Mouse (Mus musculus) kidney, postnatal 36 days (tissue): Measurements from ENCODE around the gene Mocs2.

Experiments used
- DNase-seq, 2 experiments: peaks; one replicate each; pipeline ENCODE4 v3.0.0; 2021 to 2022; ENCODE audit warnings: mixed read lengths in 2 of 2

Gene Mocs2

GRCm38 (mm10) chr13:114817751-114818360 is at the start of gene Mocs2:
Mocs2 (plus strand) TSS chr13:114818236.
- DNase-seq = peak; percentile 95 to 99

GRCm38 (mm10) chr13:114791511-114791910 is 26.5 kb upstream of the Mocs2 start:
- peak; percentile 8 to 51 for DNase-seq

GRCm38 (mm10) chr13:114793250-114794030 is 24.6 kb upstream of the Mocs2 start:
- peak; percentile 51 to 77 for DNase-seq

DNA sequence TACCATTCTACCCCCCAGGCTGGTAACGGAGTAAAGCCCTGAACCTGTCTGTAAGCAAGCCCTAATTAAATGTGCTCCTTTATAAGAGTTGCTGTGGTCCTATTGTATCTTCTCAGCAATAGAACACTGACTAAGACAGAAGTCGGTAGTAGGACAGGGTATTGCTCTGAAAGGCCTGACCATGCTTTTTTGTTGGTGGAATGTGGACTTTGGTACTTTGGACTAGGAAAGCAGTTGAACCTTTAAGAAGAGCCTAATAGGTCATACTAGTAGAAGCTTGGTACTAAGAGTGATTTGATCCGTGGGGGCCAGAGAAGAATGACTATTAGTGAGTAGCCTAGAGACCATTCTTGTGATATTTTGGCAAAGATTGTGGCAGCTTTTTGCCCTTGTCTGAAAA is 16.2 kb upstream of the Mocs2 start:
- DNase-seq = peak; percentile 12 to 68

- DNase-seq = no peak
These were observed 15.1 kb upstream of the Mocs2 start for GRCm38 (mm10) chr13:114802971-114803370.

- no peak for DNase-seq
These were observed 8.3 kb upstream of the Mocs2 start for GRCm38 (mm10) chr13:114809624-114810210.

DNA sequence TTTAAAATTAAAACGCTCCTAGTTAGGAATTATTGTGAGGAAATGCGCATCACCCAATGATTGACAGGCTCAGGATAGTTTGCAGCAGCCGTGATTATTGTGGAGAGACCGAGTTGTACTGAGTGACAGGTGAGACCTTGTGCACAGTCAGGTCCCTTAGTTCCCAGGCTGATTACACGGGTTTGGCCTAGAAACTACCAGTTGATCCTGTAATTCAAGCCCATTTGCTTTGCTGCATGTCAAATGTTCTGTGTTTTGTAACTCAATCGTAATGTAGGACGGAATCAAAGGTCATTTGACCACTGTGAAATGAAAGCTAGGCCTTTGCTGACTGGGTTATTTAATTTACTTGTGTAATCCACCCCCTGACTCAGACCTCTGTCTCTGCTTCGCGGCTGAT is 477 bp downstream of the Mocs2 start:
- peak; percentile 29 to 75 for DNase-seq

DNA sequence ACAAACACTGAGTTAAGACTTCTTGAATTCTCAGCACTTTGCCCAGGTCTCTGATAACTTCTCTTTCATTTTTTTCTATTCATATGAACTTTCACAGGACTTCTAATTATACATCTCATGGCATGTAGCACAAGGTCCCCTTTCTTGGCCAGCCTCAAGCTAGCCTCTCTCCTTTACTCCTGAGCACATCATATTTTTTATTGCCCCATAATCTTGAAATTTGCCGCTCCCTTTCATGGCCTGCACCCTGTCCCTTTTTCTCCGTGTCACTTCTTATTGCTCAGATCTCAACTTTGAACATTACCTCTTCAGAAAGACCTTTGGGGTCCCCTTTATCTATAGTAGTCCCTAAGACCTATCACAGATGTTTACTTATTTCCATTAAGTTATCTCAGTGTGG is 4.8 kb downstream of the Mocs2 start:
- no peak for DNase-seq

DNA sequence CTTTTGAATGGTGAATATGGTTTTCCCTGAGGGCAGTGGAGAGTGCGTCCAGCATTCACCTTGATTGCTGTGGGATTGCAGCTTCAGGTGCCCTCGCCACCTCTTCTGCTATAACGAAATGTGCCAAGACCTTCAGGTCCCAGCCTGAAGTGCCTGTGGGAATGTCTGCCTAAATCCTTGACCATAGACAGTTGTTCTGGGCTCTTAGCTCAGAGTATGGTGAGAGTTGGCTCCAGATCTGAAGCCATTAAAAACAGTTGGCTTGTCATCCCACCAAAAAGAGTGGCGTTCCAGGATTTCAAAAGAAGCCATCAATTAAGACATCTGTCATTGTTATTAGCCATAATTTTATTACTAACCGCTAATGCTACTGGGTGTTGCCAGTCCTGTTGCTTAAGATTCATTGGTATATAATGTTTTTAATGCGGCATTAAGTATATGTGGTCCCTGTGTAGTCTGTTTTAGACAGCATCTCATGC is 7.4 kb downstream of the Mocs2 start:
- DNase-seq = no peak

DNA sequence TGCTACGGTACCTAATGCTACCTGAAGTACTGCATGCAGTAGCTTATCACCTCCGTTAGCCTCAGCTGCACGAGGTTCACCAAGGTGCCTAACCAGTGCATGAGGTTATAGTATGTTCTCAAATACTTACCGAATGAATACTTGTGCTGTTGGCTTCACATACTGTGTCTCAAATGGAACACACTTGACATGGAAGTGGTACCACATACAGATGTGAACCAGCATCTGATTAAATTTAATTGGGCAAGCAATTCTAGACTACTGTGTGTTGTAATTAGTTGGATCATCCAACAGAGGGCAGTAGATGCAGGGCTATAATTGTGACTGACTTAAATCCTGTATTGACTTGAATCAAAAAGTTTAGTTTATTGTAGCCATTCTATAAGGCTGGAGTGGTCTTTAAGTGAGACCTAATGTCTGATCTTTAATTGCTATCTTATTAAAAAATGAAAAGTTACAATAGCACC is 13.4 kb downstream of the Mocs2 start:
- DNase-seq = peak in 1 of 2 experiments; percentile 29

GRCm38 (mm10) chr13:114832761-114833160 is 14.7 kb downstream of the Mocs2 start:
- DNase-seq = no peak

GRCm38 (mm10) chr13:114833351-114833750 is 15.3 kb downstream of the Mocs2 start:
- DNase-seq = no peak

DNA sequence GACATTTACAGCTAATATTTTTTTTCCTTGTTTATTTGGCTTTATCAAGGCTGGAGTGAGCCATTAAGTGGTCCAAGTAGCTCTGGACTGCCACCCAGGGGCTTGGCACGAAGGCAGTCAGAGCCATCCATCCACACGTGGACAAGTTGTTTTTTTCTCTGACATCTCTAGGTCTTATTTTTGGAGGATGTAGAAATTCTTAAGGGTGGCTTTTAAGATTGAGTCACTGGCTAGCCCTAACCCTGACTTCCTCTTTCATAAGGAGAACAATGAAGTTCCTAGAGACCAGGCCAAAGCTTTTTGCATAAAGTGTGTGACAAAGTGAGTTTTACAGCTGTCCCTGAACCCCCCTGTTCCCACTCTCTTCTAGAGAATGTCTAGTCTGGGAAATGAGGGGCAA is 16.5 kb downstream of the Mocs2 start:
- DNase-seq = no peak

DNA sequence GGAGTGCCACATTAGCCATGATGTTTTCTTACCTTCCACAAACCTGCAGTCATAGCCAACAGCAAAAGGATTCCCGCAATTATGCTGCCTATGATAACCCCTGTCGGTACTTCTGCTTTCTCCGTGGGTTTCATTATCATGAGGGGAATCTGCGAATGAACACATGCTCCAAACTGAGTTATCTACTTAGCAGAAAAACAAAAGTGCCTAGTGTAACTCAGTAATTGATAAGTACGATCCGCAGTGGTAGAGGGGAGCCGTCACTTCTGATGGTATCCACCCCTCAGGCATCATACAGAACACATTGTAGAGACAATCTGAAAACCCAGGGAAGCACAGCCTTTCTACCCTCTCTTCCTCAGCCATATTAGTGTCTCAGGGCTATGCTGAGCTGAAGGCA is 19.0 kb downstream of the Mocs2 start:
- DNase-seq = no peak

DNA sequence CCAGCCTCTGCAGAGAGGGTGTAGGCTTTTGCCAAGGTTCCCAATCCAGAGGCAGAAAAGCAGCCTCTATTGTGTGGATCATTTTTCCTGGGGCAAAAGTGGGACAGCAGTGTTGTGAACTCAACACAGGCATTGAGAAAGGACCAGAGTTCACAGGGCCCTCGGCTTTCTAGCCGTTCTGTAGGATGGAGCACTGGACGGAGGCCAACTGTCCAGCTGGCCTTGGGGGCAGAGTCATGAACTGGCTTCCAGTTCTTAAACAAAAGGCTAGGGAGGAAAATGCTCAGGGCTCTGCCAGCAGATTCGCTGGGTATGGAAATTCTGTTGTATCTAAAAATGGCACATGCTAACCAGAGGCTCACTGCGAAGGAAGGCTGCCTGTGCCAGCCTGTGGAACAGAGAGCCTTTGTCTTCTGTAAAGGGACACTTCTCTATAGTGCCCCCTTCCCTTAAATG is 20.5 kb downstream of the Mocs2 start:
- peak; percentile 85 to 86 for DNase-seq

GRCm38 (mm10) chr13:114839098-114839497 is 21.1 kb downstream of the Mocs2 start:
- no peak for DNase-seq

- no peak for DNase-seq
These were observed 22.5 kb downstream of the Mocs2 start for GRCm38 (mm10) chr13:114840545-114840944.

DNA sequence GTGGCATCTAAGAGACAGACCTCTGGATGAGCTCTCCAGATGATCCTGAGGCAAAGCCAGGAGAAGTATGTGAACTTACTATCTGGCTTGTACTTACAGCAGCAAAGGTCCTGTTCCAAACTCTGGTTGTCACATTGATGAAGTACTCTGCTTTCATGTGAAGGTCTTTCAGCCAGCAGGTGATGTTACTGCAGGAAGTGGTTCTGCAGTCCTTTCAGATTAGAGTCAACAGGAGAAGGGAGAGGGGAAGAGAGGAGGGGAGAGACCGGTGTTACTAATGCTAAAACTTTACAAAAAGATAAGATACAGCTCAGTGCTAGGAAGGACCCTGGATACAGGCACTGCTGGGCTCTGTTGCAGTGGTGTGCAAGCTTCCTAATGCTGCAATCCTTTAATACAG is 25.3 kb downstream of the Mocs2 start:
- DNase-seq = no peak

DNA sequence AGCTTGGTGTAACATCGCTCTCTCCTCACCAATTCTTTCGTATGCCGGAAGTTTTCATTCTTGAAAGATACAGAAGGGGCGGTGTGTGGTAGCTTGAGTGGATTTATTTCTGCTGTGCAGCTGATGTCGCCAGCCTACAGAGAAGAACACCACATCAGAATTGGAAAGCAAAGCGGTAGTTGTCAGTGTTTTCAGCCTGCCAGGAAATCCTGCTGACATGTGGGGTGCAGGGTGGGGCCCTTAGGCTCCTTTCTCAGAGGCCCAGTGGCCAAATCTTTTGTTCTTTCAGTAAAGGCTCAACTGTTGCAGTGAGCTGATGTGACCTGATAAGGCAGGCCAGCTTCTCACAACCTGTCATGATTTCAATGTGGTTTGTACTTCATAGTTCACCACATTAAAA is 27.8 kb downstream of the Mocs2 start:
- DNase-seq = no peak

- DNase-seq = no peak
These were observed 30.9 kb downstream of the Mocs2 start for GRCm38 (mm10) chr13:114848945-114849344.

DNA sequence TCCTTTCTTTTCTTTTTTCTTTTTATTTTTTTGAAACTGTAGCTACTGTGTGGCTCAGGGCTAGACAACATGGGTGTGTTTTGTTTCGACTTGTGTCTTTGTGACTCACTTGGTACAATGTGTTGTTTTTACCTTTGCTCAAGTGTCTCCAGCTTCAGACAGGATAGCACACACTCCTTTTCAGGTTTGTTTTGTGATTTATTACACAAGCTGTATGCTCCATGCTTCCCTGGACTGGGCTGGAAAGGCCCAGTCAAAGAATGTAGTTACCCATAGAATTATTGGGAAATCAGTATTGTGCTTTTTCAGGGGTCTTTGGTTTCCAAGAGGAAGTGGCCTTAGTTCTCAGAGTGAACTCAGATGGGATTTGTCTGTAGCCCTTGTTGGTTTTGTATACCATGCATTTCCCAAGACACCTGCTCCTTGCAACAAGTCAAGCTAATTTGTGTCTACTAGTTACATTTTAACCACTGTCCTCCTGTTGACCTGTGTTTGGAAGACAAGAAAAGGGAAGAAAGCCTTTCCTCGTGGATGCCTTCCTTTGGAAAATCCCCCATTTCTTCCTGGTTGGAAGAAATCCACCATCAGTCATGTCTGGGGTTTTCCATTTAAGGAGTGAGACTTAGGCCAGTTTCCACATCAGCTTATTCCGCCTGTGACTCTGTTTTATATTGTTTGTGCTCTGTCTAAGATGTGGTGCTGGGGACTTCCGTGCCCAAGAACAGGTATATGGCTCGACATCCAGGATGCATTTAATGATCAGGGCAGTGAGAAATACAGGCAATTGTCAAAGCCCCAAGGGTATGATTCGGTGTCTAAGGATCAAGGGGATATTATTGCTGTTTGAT is 34.5 kb downstream of the Mocs2 start:
- DNase-seq = peak in 1 of 2 experiments; percentile 60

DNA sequence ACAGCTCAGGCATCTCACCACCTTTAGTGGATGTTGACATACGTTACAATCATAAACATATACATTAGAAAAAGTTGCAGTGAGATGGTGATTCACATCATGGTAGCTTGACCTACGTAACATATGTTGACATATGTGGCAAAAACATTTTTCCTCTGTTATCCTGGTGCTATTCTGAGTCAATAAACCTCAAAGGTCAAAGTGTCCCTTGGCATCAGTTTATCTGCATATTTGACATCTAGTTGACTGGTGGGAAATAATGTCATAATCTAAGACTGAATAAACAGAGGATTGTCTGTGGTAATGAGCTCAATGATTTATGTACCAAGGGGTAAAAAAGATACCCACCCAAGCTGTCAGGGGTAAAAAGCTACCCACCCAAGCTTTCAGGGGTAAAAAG is 35.1 kb downstream of the Mocs2 start:
- DNase-seq = no peak

GRCm38 (mm10) chr13:114854023-114854422 is 36.0 kb downstream of the Mocs2 start:
- no peak for DNase-seq
